Mouse (Mus musculus): ENCODE results near the gene Arfip2.

DNA sequence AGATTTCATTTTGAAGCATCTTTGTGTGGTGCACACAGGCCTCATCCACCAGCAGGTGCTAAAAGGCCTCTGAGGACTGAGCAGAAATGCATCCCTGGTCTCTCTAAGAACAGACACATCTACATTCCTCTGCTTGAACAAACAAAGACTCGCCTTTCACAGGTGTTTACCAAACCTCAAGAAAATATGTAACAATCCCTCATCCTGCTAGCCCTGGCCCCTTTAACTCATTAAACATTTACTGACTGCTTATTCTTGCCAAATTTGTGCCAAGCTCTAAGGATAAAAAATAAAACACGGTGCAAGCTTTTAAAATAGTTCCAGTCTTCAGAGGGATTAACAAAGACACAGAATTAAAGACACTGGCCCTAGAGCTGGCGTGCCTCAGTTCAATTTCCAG lies 20.5 kb downstream of the Arfip2 start:
- TF ChIP-seq POLR2A (IDR thresholded peaks at IDR 0.05; ENCODE audit: insufficient read depth, low read length): no peak
- no peak for TF ChIP-seq CTCF (IDR thresholded peaks at IDR 0.05; ENCODE audit: low read depth, low read length)
